Mouse (Mus musculus): ENCODE results near the gene Casp8. TPM values are rescaled to one million over a fixed set of nuclear protein-coding genes. Genes with fewer than 3 reads are reported as not detected.

The Casp8 gene
- polyA plus RNA-seq, 1 experiment = 4.5 TPM

DNA sequence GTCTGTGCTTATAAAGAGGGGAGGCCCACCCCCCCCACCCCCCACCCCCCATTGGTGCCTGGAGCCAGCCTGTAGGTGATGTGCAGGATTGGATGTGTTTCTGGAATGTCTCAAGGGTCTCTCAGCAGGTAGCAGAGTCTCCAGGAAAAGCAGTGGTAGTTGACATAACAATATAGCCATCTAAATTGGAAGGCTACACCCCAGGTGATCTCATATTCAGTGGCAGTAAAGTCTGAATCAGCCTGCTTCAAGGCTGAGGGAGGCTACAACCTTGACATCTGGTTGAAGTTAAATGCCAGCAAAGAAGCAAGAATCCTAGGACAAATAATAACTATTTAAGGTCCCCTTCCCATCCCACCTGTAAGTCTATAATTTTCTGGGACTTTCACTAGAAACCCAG lies 26.0 kb upstream of the Casp8 start:
- Histone ChIP-seq H3K27me3 (ENCODE audit: control insufficient read depth, insufficient read depth, low read length, poor library complexity, severe bottlenecking) (no peaks in the 10 kb centered on the region), H3K36me3 (ENCODE audit: control insufficient read depth, insufficient read depth, low read length, poor library complexity, severe bottlenecking) (no peaks in the 10 kb centered on the region), H3K9ac (ENCODE audit: low read depth, poor library complexity, severe bottlenecking) (no peak overlapping the region), H3K4me3 (ENCODE audit: low read depth, low read length) (no peak overlapping the region), H3K9me3 (replicated peaks; ENCODE audit: control insufficient read depth, insufficient read depth, low read length, poor library complexity, severe bottlenecking) (peaks cover 4% of the 10 kb centered on the region; the same call in 1 of the 2 replicates), H3K4me1 (ENCODE audit: control insufficient read depth, insufficient read depth, low read length) (no peaks in the 10 kb centered on the region), H3K27ac (ENCODE audit: insufficient read depth, low read length) (no peak overlapping the region)
- no peak for TF ChIP-seq EP300 (IDR thresholded peaks at IDR 0.05; ENCODE audit: insufficient read depth, low read depth, low read length)
- TF ChIP-seq CTCF (IDR thresholded peaks at IDR 0.05; ENCODE audit: low read depth, low read length) = no peak
- no peak for TF ChIP-seq POLR2A (IDR thresholded peaks at IDR 0.05; ENCODE audit: insufficient read depth, low read length)

DNA sequence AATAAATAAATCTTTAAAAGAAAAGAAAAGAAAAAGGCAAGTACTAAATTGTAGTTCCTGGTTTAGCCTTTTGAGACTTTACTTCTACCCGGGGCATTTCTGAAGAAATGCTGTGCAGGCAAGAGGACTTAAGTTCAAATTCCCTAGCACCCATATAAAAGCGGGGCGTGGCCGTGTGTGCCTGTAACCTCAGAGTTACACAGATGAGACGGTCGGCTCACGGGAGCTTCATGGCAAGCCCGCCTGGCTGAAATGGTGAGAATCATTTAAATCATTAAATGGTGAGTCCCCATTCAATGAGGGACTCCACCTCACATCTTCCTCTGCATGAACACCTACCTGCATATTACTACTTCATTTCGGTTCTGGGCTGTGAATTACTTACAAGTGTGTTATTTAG lies 25.5 kb upstream of the Casp8 start:
- Histone ChIP-seq H3K4me3 (ENCODE audit: low read depth, low read length) (no peak overlapping the region), H3K4me1 (ENCODE audit: control insufficient read depth, insufficient read depth, low read length) (no peaks in the 10 kb centered on the region), H3K27me3 (ENCODE audit: control insufficient read depth, insufficient read depth, low read length, poor library complexity, severe bottlenecking) (no peaks in the 10 kb centered on the region), H3K9me3 (replicated peaks; ENCODE audit: control insufficient read depth, insufficient read depth, low read length, poor library complexity, severe bottlenecking) (no peaks in the 10 kb centered on the region), H3K27ac (ENCODE audit: insufficient read depth, low read length) (no peak overlapping the region), H3K9ac (ENCODE audit: low read depth, poor library complexity, severe bottlenecking) (no peak overlapping the region), H3K36me3 (ENCODE audit: control insufficient read depth, insufficient read depth, low read length, poor library complexity, severe bottlenecking) (no peaks in the 10 kb centered on the region)
- TF ChIP-seq CTCF (IDR thresholded peaks at IDR 0.05; ENCODE audit: low read depth, low read length) (no peak), EP300 (IDR thresholded peaks at IDR 0.05; ENCODE audit: insufficient read depth, low read depth, low read length) (no peak), POLR2A (IDR thresholded peaks at IDR 0.05; ENCODE audit: insufficient read depth, low read length) (no peak)

DNA sequence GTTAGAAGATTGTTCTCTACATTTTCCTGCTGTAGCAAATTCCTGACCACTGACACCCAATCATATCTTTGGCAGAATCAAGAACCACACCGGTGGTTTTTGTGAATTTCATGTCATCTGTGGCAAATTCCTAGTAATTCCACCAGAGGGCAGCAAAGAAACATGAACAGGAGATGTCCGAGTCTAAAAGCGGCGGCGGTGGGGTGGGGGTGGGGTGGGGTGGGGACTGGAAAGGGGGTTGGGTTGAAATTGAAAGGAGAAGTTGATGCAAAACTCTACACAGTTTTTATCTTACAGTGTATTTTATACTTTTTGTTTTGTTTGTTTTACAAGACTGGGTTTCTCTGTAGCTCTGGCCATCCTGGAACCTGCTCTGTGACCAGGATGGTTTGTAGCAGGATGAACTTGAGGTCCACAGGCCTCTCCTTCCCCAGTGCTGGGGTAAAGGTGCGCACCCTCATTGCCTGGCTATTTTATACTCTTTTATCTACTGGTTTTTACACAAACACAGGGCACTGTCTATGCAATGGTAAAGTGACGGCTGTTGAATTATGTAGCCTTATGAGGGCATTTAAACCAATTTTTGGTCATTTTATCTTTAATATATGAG lies 25.0 kb upstream of the Casp8 start:
- Histone ChIP-seq H3K4me1 (ENCODE audit: control insufficient read depth, insufficient read depth, low read length) (no peaks in the 10 kb centered on the region), H3K27ac (ENCODE audit: insufficient read depth, low read length) (no peak overlapping the region), H3K27me3 (ENCODE audit: control insufficient read depth, insufficient read depth, low read length, poor library complexity, severe bottlenecking) (no peaks in the 10 kb centered on the region), H3K4me3 (ENCODE audit: low read depth, low read length) (no peak overlapping the region), H3K9me3 (replicated peaks; ENCODE audit: control insufficient read depth, insufficient read depth, low read length, poor library complexity, severe bottlenecking) (peaks cover under 1% of the 10 kb centered on the region; the same call in 1 of the 2 replicates), H3K36me3 (ENCODE audit: control insufficient read depth, insufficient read depth, low read length, poor library complexity, severe bottlenecking) (no peaks in the 10 kb centered on the region), H3K9ac (ENCODE audit: low read depth, poor library complexity, severe bottlenecking) (no peak overlapping the region)
- no peak for TF ChIP-seq EP300 (IDR thresholded peaks at IDR 0.05; ENCODE audit: insufficient read depth, low read depth, low read length)
- peak; percentile 4 for TF ChIP-seq CTCF (IDR thresholded peaks at IDR 0.05; ENCODE audit: low read depth, low read length)
- no peak for TF ChIP-seq POLR2A (IDR thresholded peaks at IDR 0.05; ENCODE audit: insufficient read depth, low read length)

DNA sequence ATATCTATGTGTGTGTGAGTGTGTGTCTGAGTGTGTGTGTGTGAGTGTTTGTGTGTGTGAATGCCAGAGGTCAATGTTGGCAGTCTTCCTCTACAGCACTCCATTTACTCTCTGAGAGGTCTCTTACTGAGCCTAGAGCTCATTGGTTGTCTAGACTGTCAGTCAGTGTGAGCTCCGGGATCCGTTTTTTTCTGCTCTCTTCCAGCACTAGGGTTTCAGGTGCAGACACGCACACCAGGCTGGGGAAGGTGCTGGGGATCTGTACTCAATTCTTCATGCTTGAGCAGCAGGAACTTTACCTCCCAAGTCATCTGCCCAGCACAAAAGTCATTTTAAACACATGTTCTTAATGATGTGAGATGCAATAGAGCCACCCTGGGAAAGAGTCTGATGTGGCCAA lies 23.1 kb upstream of the Casp8 start:
- H3K27ac ChIP-seq (ENCODE audit: insufficient read depth, low read length) = no peak overlapping the region
- no peaks in the 10 kb centered on the region for H3K4me1 ChIP-seq (ENCODE audit: control insufficient read depth, insufficient read depth, low read length)
- H3K27me3 ChIP-seq (ENCODE audit: control insufficient read depth, insufficient read depth, low read length, poor library complexity, severe bottlenecking) = no peaks in the 10 kb centered on the region
- no peak for TF ChIP-seq POLR2A (IDR thresholded peaks at IDR 0.05; ENCODE audit: insufficient read depth, low read length)
- TF ChIP-seq CTCF (IDR thresholded peaks at IDR 0.05; ENCODE audit: low read depth, low read length) = no peak
- H3K36me3 ChIP-seq (ENCODE audit: control insufficient read depth, insufficient read depth, low read length, poor library complexity, severe bottlenecking) = no peaks in the 10 kb centered on the region
- no peak overlapping the region for H3K9ac ChIP-seq (ENCODE audit: low read depth, poor library complexity, severe bottlenecking)
- peaks cover 4% of the 10 kb centered on the region; the same call in 1 of the 2 replicates for H3K9me3 ChIP-seq (replicated peaks; ENCODE audit: control insufficient read depth, insufficient read depth, low read length, poor library complexity, severe bottlenecking)
- no peak overlapping the region for H3K4me3 ChIP-seq (ENCODE audit: low read depth, low read length)

DNA sequence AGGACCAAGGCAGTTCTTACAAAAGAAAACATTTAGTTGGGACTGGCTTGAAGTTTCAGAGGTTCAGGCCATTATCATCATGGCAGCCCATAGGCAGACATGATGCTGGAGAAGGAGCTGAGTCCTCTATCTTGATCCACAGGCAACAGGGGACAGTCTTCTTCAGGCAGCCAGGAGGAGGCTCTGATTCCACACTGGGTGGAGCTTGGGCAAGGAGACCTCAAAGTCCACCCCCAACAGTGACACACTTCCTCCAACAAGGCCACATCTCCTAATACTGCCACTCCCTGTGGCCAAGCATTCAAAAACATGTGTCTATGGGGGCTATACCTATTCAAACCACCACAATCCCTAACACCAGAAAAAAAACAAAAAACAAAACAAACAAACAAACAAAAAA lies 21.9 kb upstream of the Casp8 start:
- peaks cover 4% of the 10 kb centered on the region; the same call in 1 of the 2 replicates for H3K9me3 ChIP-seq (replicated peaks; ENCODE audit: control insufficient read depth, insufficient read depth, low read length, poor library complexity, severe bottlenecking)
- no peak overlapping the region for H3K9ac ChIP-seq (ENCODE audit: low read depth, poor library complexity, severe bottlenecking)
- H3K36me3 ChIP-seq (ENCODE audit: control insufficient read depth, insufficient read depth, low read length, poor library complexity, severe bottlenecking) = no peaks in the 10 kb centered on the region
- no peak overlapping the region for H3K4me3 ChIP-seq (ENCODE audit: low read depth, low read length)
- no peak overlapping the region for H3K27ac ChIP-seq (ENCODE audit: insufficient read depth, low read length)
- no peaks in the 10 kb centered on the region for H3K4me1 ChIP-seq (ENCODE audit: control insufficient read depth, insufficient read depth, low read length)
- TF ChIP-seq CTCF (IDR thresholded peaks at IDR 0.05; ENCODE audit: low read depth, low read length) (no peak), POLR2A (IDR thresholded peaks at IDR 0.05; ENCODE audit: insufficient read depth, low read length) (no peak), EP300 (IDR thresholded peaks at IDR 0.05; ENCODE audit: insufficient read depth, low read depth, low read length) (no peak)
- no peaks in the 10 kb centered on the region for H3K27me3 ChIP-seq (ENCODE audit: control insufficient read depth, insufficient read depth, low read length, poor library complexity, severe bottlenecking)

DNA sequence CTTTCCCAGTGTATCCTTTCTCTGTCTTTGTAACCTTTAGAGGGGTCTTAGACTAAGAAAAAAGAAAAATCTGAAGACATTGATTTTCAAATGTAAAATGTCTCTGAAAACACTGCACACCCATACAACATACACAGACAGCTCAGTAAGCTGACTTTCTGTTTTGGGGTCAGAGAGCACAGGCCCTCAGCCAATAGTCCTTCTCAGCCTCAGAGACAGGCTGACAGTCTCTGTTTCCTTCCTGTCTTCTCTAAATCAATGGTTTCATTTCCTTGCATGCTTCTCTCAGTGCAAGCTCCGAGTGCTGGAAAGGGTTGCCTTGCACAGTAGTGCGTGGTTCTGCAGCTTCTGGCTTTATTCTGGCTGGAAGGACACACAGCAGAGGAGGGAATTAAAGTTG lies 21.3 kb upstream of the Casp8 start:
- Histone ChIP-seq H3K36me3 (ENCODE audit: control insufficient read depth, insufficient read depth, low read length, poor library complexity, severe bottlenecking) (no peaks in the 10 kb centered on the region), H3K27me3 (ENCODE audit: control insufficient read depth, insufficient read depth, low read length, poor library complexity, severe bottlenecking) (no peaks in the 10 kb centered on the region), H3K4me1 (ENCODE audit: control insufficient read depth, insufficient read depth, low read length) (no peaks in the 10 kb centered on the region), H3K9ac (ENCODE audit: low read depth, poor library complexity, severe bottlenecking) (no peak overlapping the region), H3K9me3 (replicated peaks; ENCODE audit: control insufficient read depth, insufficient read depth, low read length, poor library complexity, severe bottlenecking) (peaks cover 4% of the 10 kb centered on the region; the same call in 1 of the 2 replicates), H3K27ac (ENCODE audit: insufficient read depth, low read length) (no peak overlapping the region), H3K4me3 (ENCODE audit: low read depth, low read length) (no peak overlapping the region)
- no peak for TF ChIP-seq CTCF (IDR thresholded peaks at IDR 0.05; ENCODE audit: low read depth, low read length)
- TF ChIP-seq EP300 (IDR thresholded peaks at IDR 0.05; ENCODE audit: insufficient read depth, low read depth, low read length) = no peak
- TF ChIP-seq POLR2A (IDR thresholded peaks at IDR 0.05; ENCODE audit: insufficient read depth, low read length) = no peak

Data from ES-Bruce4 (cell line).